Mouse (Mus musculus): ENCODE results near the gene Klhdc7a.
A peak's percentile ranks its signal among the peaks of the same experiment; 100 is the strongest.

Gene Klhdc7a

DNA sequence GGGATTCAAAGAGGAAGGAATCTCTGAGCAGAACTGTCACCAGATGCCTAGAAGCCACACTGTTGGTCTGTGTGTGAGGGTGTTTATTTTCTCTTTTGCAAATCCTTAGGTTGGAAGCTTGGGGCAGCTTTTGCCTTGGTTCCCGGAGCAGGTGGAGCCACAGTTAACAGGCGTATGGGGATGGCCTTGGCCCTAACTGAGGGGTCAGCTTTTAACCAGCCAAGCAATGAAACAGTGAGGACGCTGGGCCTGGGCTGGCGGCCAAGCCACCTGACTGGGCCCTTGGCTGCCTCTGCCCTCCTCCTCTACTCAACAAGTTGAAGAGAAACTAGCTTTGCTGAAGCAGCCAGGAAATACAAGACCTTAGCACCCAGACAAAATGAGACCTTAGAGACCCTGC lies at the start of gene Klhdc7a:
TSS of gene Klhdc7a (minus strand) at position 105 of the 400 bp plus-strand sequence.
- H3K27me3 ChIP-seq (ENCODE audit: insufficient read depth, low read length), result peaks cover 21% of the 10 kb centered on the region
- H3K4me3 ChIP-seq (replicated peaks; ENCODE audit: low read length), result peak within 1 kb of the TSS; percentile 75
- H3K9me3 ChIP-seq (ENCODE audit: low read length), result no peaks in the 10 kb centered on the region
- H3K36me3 ChIP-seq (ENCODE audit: insufficient read depth, low read length), result 0 out of 2 replicates have a peak, but pooled peaks cover 4% of the 10 kb centered on the region
- peaks cover 69% of the 10 kb centered on the region for H3K4me1 ChIP-seq (replicated peaks; ENCODE audit: low read depth, low read length)
- no peak for TF ChIP-seq CTCF (conservative IDR thresholded peaks at IDR 0.05; ENCODE audit: low read length)
- no peak for TF ChIP-seq POU5F1 (IDR thresholded peaks at IDR 0.05; ENCODE audit: borderline replicate concordance, low read length)
- no peak for TF ChIP-seq NANOG (IDR thresholded peaks at IDR 0.05; ENCODE audit: borderline replicate concordance, low read length)

DNA sequence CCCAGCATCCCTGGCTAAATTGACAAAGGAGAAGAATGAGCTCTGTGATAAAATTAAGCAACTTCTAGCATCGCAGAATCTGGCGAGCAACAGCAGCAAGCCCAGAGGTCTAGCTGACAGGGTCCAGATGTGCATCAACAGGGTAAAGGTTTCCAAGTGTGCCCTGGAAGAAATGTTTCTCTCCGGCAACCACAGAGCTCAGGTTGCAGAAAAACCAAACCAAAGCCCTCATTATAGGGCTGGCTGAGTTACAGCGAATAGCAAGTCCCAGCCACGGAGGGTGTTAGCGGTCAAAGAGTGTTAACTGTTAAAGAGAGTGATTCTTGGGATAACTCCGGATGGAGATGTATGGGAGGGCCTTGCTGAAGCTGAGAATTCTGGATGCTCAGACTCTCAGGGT lies 48.1 kb upstream of the Klhdc7a start:
- H3K9me3 ChIP-seq (ENCODE audit: low read length), result no peaks in the 10 kb centered on the region
- TF ChIP-seq NANOG (IDR thresholded peaks at IDR 0.05; ENCODE audit: borderline replicate concordance, low read length), result no peak
- no peak for TF ChIP-seq POU5F1 (IDR thresholded peaks at IDR 0.05; ENCODE audit: borderline replicate concordance, low read length)
- TF ChIP-seq CTCF (conservative IDR thresholded peaks at IDR 0.05; ENCODE audit: low read length), result no peak
- H3K4me1 ChIP-seq (replicated peaks; ENCODE audit: low read depth, low read length), result no peaks in the 10 kb centered on the region
- peaks cover 72% of the 10 kb centered on the region for H3K27me3 ChIP-seq (ENCODE audit: insufficient read depth, low read length)
- H3K36me3 ChIP-seq (ENCODE audit: insufficient read depth, low read length), result no peaks in the 10 kb centered on the region
- no peak overlapping the region for H3K4me3 ChIP-seq (replicated peaks; ENCODE audit: low read length)

GRCm38 (mm10) chr4:140010728-140011470 lies 43.1 kb upstream of the Klhdc7a start:
- peaks cover 10% of the 10 kb centered on the region for H3K4me1 ChIP-seq (replicated peaks; ENCODE audit: low read depth, low read length)
- TF ChIP-seq POU5F1 (IDR thresholded peaks at IDR 0.05; ENCODE audit: borderline replicate concordance, low read length) (no peak), NANOG (IDR thresholded peaks at IDR 0.05; ENCODE audit: borderline replicate concordance, low read length) (no peak), CTCF (conservative IDR thresholded peaks at IDR 0.05; ENCODE audit: low read length) (no peak)
- H3K4me3 ChIP-seq (replicated peaks; ENCODE audit: low read length), result no peak overlapping the region
- H3K27me3 ChIP-seq (ENCODE audit: insufficient read depth, low read length), result peaks cover 71% of the 10 kb centered on the region
- no peaks in the 10 kb centered on the region for H3K36me3 ChIP-seq (ENCODE audit: insufficient read depth, low read length)
- no peaks in the 10 kb centered on the region for H3K9me3 ChIP-seq (ENCODE audit: low read length)

GRCm38 (mm10) chr4:140004932-140005331 lies 37.1 kb upstream of the Klhdc7a start:
- Histone ChIP-seq H3K4me1 (replicated peaks; ENCODE audit: low read depth, low read length) (peaks cover 70% of the 10 kb centered on the region), H3K4me3 (replicated peaks; ENCODE audit: low read length) (peak overlapping the region; percentile 76), H3K36me3 (ENCODE audit: insufficient read depth, low read length) (no peaks in the 10 kb centered on the region), H3K9me3 (ENCODE audit: low read length) (no peaks in the 10 kb centered on the region), H3K27me3 (ENCODE audit: insufficient read depth, low read length) (peaks cover 50% of the 10 kb centered on the region)
- TF ChIP-seq NANOG (IDR thresholded peaks at IDR 0.05; ENCODE audit: borderline replicate concordance, low read length), result no peak
- no peak for TF ChIP-seq POU5F1 (IDR thresholded peaks at IDR 0.05; ENCODE audit: borderline replicate concordance, low read length)

DNA sequence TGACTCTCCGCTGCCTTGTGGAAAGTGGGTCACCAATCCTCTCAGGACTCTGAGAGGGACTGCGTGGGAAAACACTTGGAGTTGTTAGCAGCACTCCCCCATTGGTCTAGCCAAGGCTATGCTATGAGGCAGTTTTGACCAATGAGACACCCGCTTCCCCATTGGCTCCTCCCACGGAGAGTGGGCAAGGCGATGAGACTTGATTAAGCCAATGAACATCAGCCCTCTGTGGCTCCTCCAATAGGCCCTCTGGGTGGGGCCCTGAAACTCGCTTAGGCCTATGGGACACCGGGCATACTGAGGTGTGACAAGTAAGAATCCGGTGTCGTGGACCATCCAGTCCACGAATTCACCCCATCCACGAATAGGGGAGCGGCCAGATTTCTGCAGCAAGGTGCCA lies 36.3 kb upstream of the Klhdc7a start:
- Histone ChIP-seq H3K27me3 (ENCODE audit: insufficient read depth, low read length) (peaks cover 50% of the 10 kb centered on the region), H3K4me1 (replicated peaks; ENCODE audit: low read depth, low read length) (peaks cover 75% of the 10 kb centered on the region), H3K9me3 (ENCODE audit: low read length) (no peaks in the 10 kb centered on the region), H3K36me3 (ENCODE audit: insufficient read depth, low read length) (no peaks in the 10 kb centered on the region), H3K4me3 (replicated peaks; ENCODE audit: low read length) (peak overlapping the region; percentile 76)
- no peak for TF ChIP-seq NANOG (IDR thresholded peaks at IDR 0.05; ENCODE audit: borderline replicate concordance, low read length)
- TF ChIP-seq CTCF (conservative IDR thresholded peaks at IDR 0.05; ENCODE audit: low read length), result no peak
- TF ChIP-seq POU5F1 (IDR thresholded peaks at IDR 0.05; ENCODE audit: borderline replicate concordance, low read length), result no peak

GRCm38 (mm10) chr4:140002069-140002468 lies 34.2 kb upstream of the Klhdc7a start:
- Histone ChIP-seq H3K36me3 (ENCODE audit: insufficient read depth, low read length) (no peaks in the 10 kb centered on the region), H3K4me1 (replicated peaks; ENCODE audit: low read depth, low read length) (peaks cover 75% of the 10 kb centered on the region), H3K9me3 (ENCODE audit: low read length) (peaks cover 16% of the 10 kb centered on the region), H3K4me3 (replicated peaks; ENCODE audit: low read length) (peak overlapping the region; percentile 76), H3K27me3 (ENCODE audit: insufficient read depth, low read length) (peaks cover 58% of the 10 kb centered on the region)
- TF ChIP-seq NANOG (IDR thresholded peaks at IDR 0.05; ENCODE audit: borderline replicate concordance, low read length) (peak; percentile 20; the same call in 1 of the 2 replicates), CTCF (conservative IDR thresholded peaks at IDR 0.05; ENCODE audit: low read length) (no peak)

DNA sequence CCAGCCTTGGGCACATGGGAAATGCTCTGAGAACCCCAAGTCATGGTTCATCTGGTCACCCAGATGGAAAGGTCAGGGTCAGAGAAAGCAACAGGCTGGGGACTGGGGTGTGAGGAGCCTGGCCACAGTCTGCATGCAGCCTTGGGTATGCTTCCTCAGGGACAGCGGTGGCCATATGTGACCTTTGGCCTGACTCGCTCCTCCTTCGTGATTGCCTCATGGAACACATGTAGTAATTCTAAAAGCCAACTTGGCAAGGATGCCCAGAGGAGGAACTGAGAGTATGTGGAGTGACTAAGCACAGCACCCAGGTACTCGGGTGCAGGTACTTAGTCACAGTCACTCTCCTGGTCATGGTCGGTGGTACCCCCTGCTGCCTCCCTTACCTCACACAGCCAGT lies 33.1 kb upstream of the Klhdc7a start:
- Histone ChIP-seq H3K9me3 (ENCODE audit: low read length) (peaks cover 16% of the 10 kb centered on the region), H3K27me3 (ENCODE audit: insufficient read depth, low read length) (peaks cover 58% of the 10 kb centered on the region), H3K4me3 (replicated peaks; ENCODE audit: low read length) (no peak overlapping the region), H3K36me3 (ENCODE audit: insufficient read depth, low read length) (no peaks in the 10 kb centered on the region), H3K4me1 (replicated peaks; ENCODE audit: low read depth, low read length) (peaks cover 66% of the 10 kb centered on the region)
- TF ChIP-seq CTCF (conservative IDR thresholded peaks at IDR 0.05; ENCODE audit: low read length) (no peak), NANOG (IDR thresholded peaks at IDR 0.05; ENCODE audit: borderline replicate concordance, low read length) (no peak), POU5F1 (IDR thresholded peaks at IDR 0.05; ENCODE audit: borderline replicate concordance, low read length) (no peak)

DNA sequence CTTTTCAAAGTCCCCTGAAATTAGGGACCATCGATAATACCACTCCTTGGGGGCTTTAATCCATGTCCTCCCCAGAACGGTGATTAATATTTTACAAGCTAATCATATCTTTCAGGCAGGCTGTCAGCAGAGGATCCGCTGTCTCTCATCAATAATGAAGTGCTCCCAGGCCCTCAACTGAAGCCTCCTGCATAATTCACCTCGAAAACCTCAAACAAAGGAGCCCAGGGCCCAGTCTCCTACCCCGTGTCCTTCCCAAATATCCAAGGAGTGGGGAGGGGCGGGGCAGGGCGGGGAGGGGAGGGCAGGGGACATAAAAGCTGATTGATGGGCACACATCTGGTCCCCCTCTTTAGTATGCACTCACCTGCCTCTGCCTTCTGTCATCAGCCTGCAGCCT lies 31.2 kb upstream of the Klhdc7a start:
- no peaks in the 10 kb centered on the region for H3K36me3 ChIP-seq (ENCODE audit: insufficient read depth, low read length)
- no peak overlapping the region for H3K4me3 ChIP-seq (replicated peaks; ENCODE audit: low read length)
- peaks cover 16% of the 10 kb centered on the region for H3K9me3 ChIP-seq (ENCODE audit: low read length)
- TF ChIP-seq NANOG (IDR thresholded peaks at IDR 0.05; ENCODE audit: borderline replicate concordance, low read length) (no peak), POU5F1 (IDR thresholded peaks at IDR 0.05; ENCODE audit: borderline replicate concordance, low read length) (no peak), CTCF (conservative IDR thresholded peaks at IDR 0.05; ENCODE audit: low read length) (no peak)
- H3K4me1 ChIP-seq (replicated peaks; ENCODE audit: low read depth, low read length), result peaks cover 66% of the 10 kb centered on the region
- H3K27me3 ChIP-seq (ENCODE audit: insufficient read depth, low read length), result peaks cover 68% of the 10 kb centered on the region

GRCm38 (mm10) chr4:139995659-139996058 lies 27.8 kb upstream of the Klhdc7a start:
- Histone ChIP-seq H3K27me3 (ENCODE audit: insufficient read depth, low read length) (peaks cover 44% of the 10 kb centered on the region), H3K9me3 (ENCODE audit: low read length) (peaks cover 16% of the 10 kb centered on the region), H3K4me3 (replicated peaks; ENCODE audit: low read length) (no peak overlapping the region), H3K4me1 (replicated peaks; ENCODE audit: low read depth, low read length) (peaks cover 44% of the 10 kb centered on the region), H3K36me3 (ENCODE audit: insufficient read depth, low read length) (no peaks in the 10 kb centered on the region)
- no peak for TF ChIP-seq CTCF (conservative IDR thresholded peaks at IDR 0.05; ENCODE audit: low read length)
- no peak for TF ChIP-seq NANOG (IDR thresholded peaks at IDR 0.05; ENCODE audit: borderline replicate concordance, low read length)
- no peak for TF ChIP-seq POU5F1 (IDR thresholded peaks at IDR 0.05; ENCODE audit: borderline replicate concordance, low read length)
